Mouse (Mus musculus) midbrain, embryonic 15.5 days (tissue): ENCODE measurements around the gene Mgmt. TPM values are rescaled to one million over a fixed set of nuclear protein-coding genes. Genes with fewer than 3 reads are reported as not detected.

Experiments
- ATAC-seq: fragments of 200-750 bp; cut with Nextera tagmentation; replicated peaks from 2 replicates; pipeline ENCODE4 v1.8.0; 2017; ENCODE audit warnings: moderate TSS enrichment
- H3K27ac ChIP-seq: fragments of 300-500 bp; sonication (generic); 2 replicates; pipeline ENCODE4 v1.5.1; 2015; ENCODE audit warnings: mild to moderate bottlenecking, inconsistent platforms
- H3K27me3 ChIP-seq: fragments of 300-500 bp; sonication (generic); replicated peaks from 2 replicates; pipeline ENCODE4 v1.6.1; 2015; ENCODE audit warnings: inconsistent platforms
- H3K36me3 ChIP-seq: fragments of 300-500 bp; sonication (generic); replicated peaks from 2 replicates; pipeline ENCODE4 v1.6.1; 2015; ENCODE audit warnings: inconsistent platforms
- H3K4me1 ChIP-seq: fragments of 300-500 bp; sonication (generic); 2 replicates; pipeline ENCODE4 v1.6.1; 2015; ENCODE audit warnings: inconsistent platforms
- H3K4me2 ChIP-seq: fragments of 300-500 bp; sonication (generic); 2 replicates; pipeline ENCODE4 v1.6.1; 2015; ENCODE audit warnings: inconsistent platforms, mild to moderate bottlenecking, moderate library complexity
- H3K4me3 ChIP-seq: fragments of 300-500 bp; sonication (generic); 2 replicates; pipeline ENCODE4 v1.5.1; 2015; ENCODE audit warnings: mild to moderate bottlenecking, inconsistent platforms
- H3K9ac ChIP-seq: fragments of 300-500 bp; sonication (generic); 2 replicates; pipeline ENCODE4 v1.6.1; 2015; ENCODE audit warnings: mild to moderate bottlenecking, inconsistent platforms
- H3K9me3 ChIP-seq: fragments of 300-500 bp; sonication (generic); 2 replicates; pipeline ENCODE4 v1.6.1; 2016; ENCODE audit warnings: inconsistent platforms
- WGBS: fragments of 180-500 bp; shearing (Covaris S2); methylation state at CpG from one replicate; pipeline ENCODE4 v1.1.7; 2015; ENCODE audit warnings: mixed read lengths; 5-methylcytosine and 5-hydroxymethylcytosine counted together
- polyA plus RNA-seq: library from polyadenylated mRNA; unstranded; fragments of >200 nt; fragmentation: Nextera tagmentation; extraction: Ambion mirVana; gene quantifications from 2 replicates; pipeline ENCODE4 v1.2.1, GENCODE M21; 2015

The Mgmt gene
- polyA plus RNA-seq, 1 experiment from 2014 or later = 1.5 TPM

DNA sequence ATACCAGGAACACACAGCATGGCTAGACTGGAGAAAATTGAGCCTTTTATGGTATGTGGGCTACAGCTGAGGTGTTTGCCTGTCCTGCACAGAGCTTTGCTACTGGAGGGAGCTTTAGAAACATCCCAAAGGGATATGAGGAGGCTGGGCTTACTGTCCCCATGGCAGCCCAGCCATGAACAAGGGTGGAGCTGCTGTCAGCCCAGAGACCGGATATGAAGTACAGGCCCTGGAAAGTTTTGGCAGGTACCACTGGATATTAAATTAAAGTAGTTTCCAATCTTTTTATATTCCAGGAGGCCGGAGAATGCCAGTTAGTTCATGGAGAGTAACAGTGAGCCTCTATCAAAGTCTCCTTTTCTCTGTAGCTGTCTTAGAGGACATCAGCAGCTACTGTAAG, 116.0 kb downstream of the Mgmt start:
- no peaks in the 10 kb centered on the region for H3K36me3 ChIP-seq
- H3K4me1 ChIP-seq = peaks cover 9% of the 10 kb centered on the region
- no peak overlapping the region for H3K27ac ChIP-seq
- peaks cover 5% of the 10 kb centered on the region; the same call in 1 of the 2 replicates for H3K27me3 ChIP-seq
- H3K9me3 ChIP-seq = no peaks in the 10 kb centered on the region
- H3K9ac ChIP-seq = no peak overlapping the region
- no peak overlapping the region for H3K4me3 ChIP-seq
- no peak overlapping the region for H3K4me2 ChIP-seq
- ATAC-seq = no peak
- WGBS = 90% methylated on average over 2 of the region's 2 CpGs

DNA sequence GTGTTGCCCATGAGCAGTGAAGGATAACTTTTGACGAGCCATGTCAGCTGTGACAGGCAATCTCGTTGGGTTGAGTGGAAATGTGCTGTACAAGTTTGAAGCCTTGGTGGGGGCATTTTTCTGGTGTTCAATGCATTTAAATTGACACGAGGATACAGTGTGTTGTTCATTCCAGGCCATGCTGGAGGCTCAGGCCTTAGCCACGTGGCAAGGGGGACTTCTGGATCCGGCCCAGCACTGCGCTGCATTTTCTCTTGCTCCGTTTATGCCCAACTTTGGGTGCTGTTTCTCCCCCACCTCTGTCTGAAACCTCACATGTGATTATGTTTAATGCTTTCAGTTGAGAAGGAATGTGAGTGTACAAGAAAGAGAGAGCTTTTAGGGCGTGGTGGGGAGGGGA, 118.3 kb downstream of the Mgmt start:
- 69% methylated on average over 8 of the region's 8 CpGs for WGBS
- H3K27me3 ChIP-seq = peaks cover 5% of the 10 kb centered on the region; the same call in 1 of the 2 replicates
- no peak overlapping the region for H3K27ac ChIP-seq
- H3K4me3 ChIP-seq = no peak overlapping the region
- H3K4me2 ChIP-seq = no peak overlapping the region
- no peak for ATAC-seq
- H3K36me3 ChIP-seq = no peaks in the 10 kb centered on the region
- no peak overlapping the region for H3K9ac ChIP-seq
- H3K9me3 ChIP-seq = no peaks in the 10 kb centered on the region
- H3K4me1 ChIP-seq = peaks cover 7% of the 10 kb centered on the region

- Histone ChIP-seq H3K36me3 (no peaks in the 10 kb centered on the region), H3K4me2 (no peak overlapping the region), H3K27me3 (peaks cover 5% of the 10 kb centered on the region; the same call in 1 of the 2 replicates), H3K27ac (no peak overlapping the region), H3K4me1 (peaks cover 3% of the 10 kb centered on the region; the same call in 1 of the 2 replicates), H3K9ac (no peak overlapping the region), H3K9me3 (no peaks in the 10 kb centered on the region), H3K4me3 (no peak overlapping the region)
- WGBS = 58% methylated on average over 3 of the region's 3 CpGs
- no peak for ATAC-seq
Observed at GRCm38 (mm10) chr7:137013433-137013832, 119.0 kb downstream of the Mgmt start.

GRCm38 (mm10) chr7:137018614-137019013, 124.2 kb downstream of the Mgmt start:
- no peak for ATAC-seq

GRCm38 (mm10) chr7:137020195-137020594, 125.8 kb downstream of the Mgmt start:
- H3K4me3 ChIP-seq = no peak overlapping the region
- WGBS = 83% methylated on average over 6 of the region's 6 CpGs
- no peak for ATAC-seq
- no peaks in the 10 kb centered on the region for H3K36me3 ChIP-seq
- H3K27me3 ChIP-seq = no peaks in the 10 kb centered on the region
- no peak overlapping the region for H3K9ac ChIP-seq
- H3K27ac ChIP-seq = no peak overlapping the region
- no peaks in the 10 kb centered on the region for H3K4me1 ChIP-seq
- no peak overlapping the region for H3K4me2 ChIP-seq
- no peaks in the 10 kb centered on the region for H3K9me3 ChIP-seq

More at GRCm38 (mm10) chr7:137018614-137019013, 124.2 kb downstream of the Mgmt start:
- 90% methylated on average over 5 of the region's 5 CpGs for WGBS
- Histone ChIP-seq H3K9me3 (no peaks in the 10 kb centered on the region), H3K4me2 (no peak overlapping the region), H3K4me3 (no peak overlapping the region), H3K27me3 (no peaks in the 10 kb centered on the region), H3K4me1 (no peaks in the 10 kb centered on the region), H3K36me3 (no peaks in the 10 kb centered on the region), H3K9ac (no peak overlapping the region), H3K27ac (no peak overlapping the region)

GRCm38 (mm10) chr7:137030789-137031188, 136.4 kb downstream of the Mgmt start:
- H3K4me2 ChIP-seq = no peak overlapping the region
- no peak overlapping the region for H3K9ac ChIP-seq
- H3K9me3 ChIP-seq = no peaks in the 10 kb centered on the region
- H3K4me3 ChIP-seq = no peak overlapping the region
- no peaks in the 10 kb centered on the region for H3K36me3 ChIP-seq
- no peak for ATAC-seq
- H3K4me1 ChIP-seq = no peaks in the 10 kb centered on the region
- H3K27me3 ChIP-seq = no peaks in the 10 kb centered on the region
- WGBS = 84% methylated on average over 4 of the region's 4 CpGs
- H3K27ac ChIP-seq = no peak overlapping the region

DNA sequence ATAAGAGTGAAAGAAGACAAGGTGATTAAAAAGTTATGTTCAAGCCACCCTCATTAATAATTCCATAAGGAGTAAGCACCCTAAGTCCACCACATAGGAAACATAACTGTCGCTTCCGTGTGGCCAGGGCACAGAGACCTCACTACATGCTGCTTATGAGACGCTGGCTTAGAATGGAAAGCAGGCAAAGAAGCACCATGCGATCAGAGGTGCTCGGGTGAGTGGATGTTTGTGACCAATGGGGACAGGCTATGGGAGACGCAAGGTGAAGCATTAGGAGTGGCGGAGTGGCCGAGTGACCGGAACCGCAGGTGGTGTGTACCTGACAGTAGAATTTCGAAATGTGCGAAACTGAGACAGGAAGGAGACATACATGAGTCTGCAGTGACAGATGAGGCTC, 138.8 kb downstream of the Mgmt start:
- H3K27ac ChIP-seq = no peak overlapping the region
- H3K36me3 ChIP-seq = no peaks in the 10 kb centered on the region
- no peak overlapping the region for H3K4me3 ChIP-seq
- 96% methylated on average over 12 of the region's 12 CpGs for whole genome bisulfite sequencing
- ATAC-seq = no peak
- H3K4me1 ChIP-seq = peaks cover 5% of the 10 kb centered on the region; the same call in 1 of the 2 replicates
- no peaks in the 10 kb centered on the region for H3K27me3 ChIP-seq
- no peak overlapping the region for H3K9ac ChIP-seq
- no peaks in the 10 kb centered on the region for H3K9me3 ChIP-seq
- no peak overlapping the region for H3K4me2 ChIP-seq

- 87% methylated on average over 3 of the region's 3 CpGs for WGBS
- Histone ChIP-seq H3K27me3 (no peaks in the 10 kb centered on the region), H3K4me3 (no peak overlapping the region), H3K4me2 (no peak overlapping the region), H3K9me3 (no peaks in the 10 kb centered on the region), H3K36me3 (no peaks in the 10 kb centered on the region), H3K27ac (no peak overlapping the region), H3K9ac (no peak overlapping the region), H3K4me1 (peaks cover 18% of the 10 kb centered on the region)
- no peak for ATAC-seq
Observed at GRCm38 (mm10) chr7:137034986-137035385, 140.6 kb downstream of the Mgmt start.

DNA sequence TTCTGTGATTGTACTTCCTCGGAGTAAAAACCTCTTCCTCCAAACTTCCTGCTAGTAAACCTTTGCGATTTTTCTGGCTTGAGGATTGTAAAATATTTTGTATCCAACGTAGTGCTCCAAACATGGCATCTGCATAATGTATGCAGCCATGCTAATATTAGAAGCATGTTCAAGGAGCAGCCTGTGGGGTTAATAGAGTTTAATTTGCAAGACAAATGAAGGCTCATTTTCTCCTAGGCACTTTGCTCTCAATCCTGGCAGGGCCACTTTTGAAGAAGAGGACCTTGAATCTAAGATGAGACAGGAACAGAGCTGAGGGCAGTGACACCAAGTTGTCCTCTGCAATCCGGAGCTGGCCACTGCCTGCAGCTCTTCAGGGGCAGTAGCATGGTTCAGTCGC, 141.5 kb downstream of the Mgmt start:
- H3K4me3 ChIP-seq = no peak overlapping the region
- no peaks in the 10 kb centered on the region for H3K9me3 ChIP-seq
- H3K27me3 ChIP-seq = no peaks in the 10 kb centered on the region
- peaks cover 23% of the 10 kb centered on the region for H3K4me1 ChIP-seq
- no peak overlapping the region for H3K4me2 ChIP-seq
- WGBS = 48% methylated on average over 5 of the region's 5 CpGs
- no peak overlapping the region for H3K27ac ChIP-seq
- no peak overlapping the region for H3K9ac ChIP-seq
- H3K36me3 ChIP-seq = no peaks in the 10 kb centered on the region
- no peak for ATAC-seq

DNA sequence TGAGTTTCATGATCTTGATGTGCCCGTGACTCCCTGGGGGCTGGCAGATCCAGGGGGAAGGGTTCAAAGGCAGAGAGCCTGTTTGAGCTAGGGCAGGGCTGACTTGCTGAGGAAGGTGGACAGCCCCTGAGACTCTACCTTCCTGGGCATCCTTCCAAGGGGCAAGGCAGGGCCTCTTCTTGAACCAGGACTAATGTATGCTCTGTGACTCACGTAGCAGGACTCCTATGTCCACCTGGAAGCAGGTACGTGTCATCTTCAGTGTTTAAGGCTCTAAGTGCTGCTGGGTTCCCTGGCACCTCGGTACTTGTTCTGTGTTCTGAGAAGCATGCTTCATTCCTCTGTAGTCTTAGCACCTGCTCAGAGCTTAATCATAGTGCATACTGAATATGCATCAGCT, 143.1 kb downstream of the Mgmt start:
- Histone ChIP-seq H3K4me1 (peaks cover 30% of the 10 kb centered on the region), H3K27ac (no peak overlapping the region), H3K4me3 (no peak overlapping the region), H3K27me3 (no peaks in the 10 kb centered on the region), H3K9ac (no peak overlapping the region), H3K4me2 (no peak overlapping the region), H3K36me3 (no peaks in the 10 kb centered on the region), H3K9me3 (no peaks in the 10 kb centered on the region)
- 85% methylated on average over 4 of the region's 4 CpGs for WGBS
- ATAC-seq = no peak

- no peaks in the 10 kb centered on the region for H3K36me3 ChIP-seq
- no peak for ATAC-seq
- no peak overlapping the region for H3K9ac ChIP-seq
- H3K4me1 ChIP-seq = peaks cover 30% of the 10 kb centered on the region
- H3K27ac ChIP-seq = no peak overlapping the region
- no peaks in the 10 kb centered on the region for H3K27me3 ChIP-seq
- WGBS = 69% methylated on average over 5 of the region's 5 CpGs
- no peaks in the 10 kb centered on the region for H3K9me3 ChIP-seq
- H3K4me2 ChIP-seq = no peak overlapping the region
- H3K4me3 ChIP-seq = no peak overlapping the region
Observed at GRCm38 (mm10) chr7:137037872-137038271, 143.5 kb downstream of the Mgmt start.

- Histone ChIP-seq H3K27me3 (no peaks in the 10 kb centered on the region), H3K4me2 (no peak overlapping the region), H3K4me1 (peaks cover 30% of the 10 kb centered on the region), H3K27ac (no peak overlapping the region), H3K36me3 (no peaks in the 10 kb centered on the region), H3K9ac (no peak overlapping the region), H3K9me3 (no peaks in the 10 kb centered on the region), H3K4me3 (no peak overlapping the region)
- WGBS = 48% methylated on average over 10 of the region's 10 CpGs
- ATAC-seq = no peak
Observed at GRCm38 (mm10) chr7:137038311-137038945, 144.0 kb downstream of the Mgmt start.

- ATAC-seq = no peak
- WGBS = 30% methylated on average over 7 of the region's 7 CpGs
- Histone ChIP-seq H3K4me3 (no peak overlapping the region), H3K27ac (no peak overlapping the region), H3K9me3 (no peaks in the 10 kb centered on the region), H3K27me3 (no peaks in the 10 kb centered on the region), H3K36me3 (no peaks in the 10 kb centered on the region), H3K9ac (no peak overlapping the region), H3K4me1 (peaks cover 30% of the 10 kb centered on the region), H3K4me2 (no peak overlapping the region)
Observed at GRCm38 (mm10) chr7:137038946-137039320, 144.5 kb downstream of the Mgmt start.
